Mouse (Mus musculus) yolk sac, embryonic 10.5 days (tissue): ENCODE measurements around the gene Scmh1.
A peak's percentile ranks its signal among the peaks of the same experiment; 100 is the strongest.

Source experiments
- DNase-seq: peaks from one replicate; pipeline ENCODE4 v3.0.0-alpha.2; 2017; ENCODE audit warnings: low spot score

Gene Scmh1

DNA sequence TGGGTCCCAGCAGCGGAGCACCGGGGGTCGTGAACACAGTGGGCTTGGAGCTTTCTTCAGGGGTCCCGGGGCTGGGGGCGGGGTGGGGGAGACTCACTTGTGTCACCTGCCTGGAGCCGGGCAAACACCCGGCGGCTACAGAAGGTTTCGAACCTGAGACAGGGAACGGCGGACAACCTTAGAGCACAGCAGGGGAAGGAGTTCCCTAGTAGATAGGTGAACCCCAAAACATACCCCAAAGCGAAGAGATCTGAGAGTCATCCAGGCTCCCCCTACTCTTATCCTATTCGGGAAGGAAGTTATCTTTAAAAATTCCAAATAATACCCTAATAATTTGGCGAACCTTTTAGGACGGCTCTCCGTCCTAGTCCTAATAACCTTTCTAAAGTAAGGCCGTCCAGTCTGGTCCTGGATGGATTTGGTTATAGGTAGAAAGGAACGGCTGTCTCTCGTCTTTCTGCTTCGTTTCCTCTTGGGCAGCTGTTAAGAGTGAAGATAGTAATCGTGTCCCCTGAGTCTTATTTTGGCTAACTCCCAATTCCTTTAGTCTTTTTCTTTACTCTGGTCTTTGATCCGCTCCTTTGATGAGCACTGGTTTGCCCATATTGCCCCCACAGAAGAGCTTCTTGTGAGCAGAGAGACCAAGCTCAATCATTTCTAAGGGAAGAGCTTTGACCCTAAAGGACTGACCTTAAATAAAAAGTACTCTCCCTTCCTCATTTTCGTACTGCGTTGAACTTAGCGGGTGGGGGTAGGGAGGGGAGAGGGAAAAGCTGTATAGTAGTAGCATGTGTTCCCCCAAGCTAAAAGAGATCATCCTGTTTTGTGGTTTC lies 941 bp downstream of the Scmh1 start:
- no peak for DNase-seq

DNA sequence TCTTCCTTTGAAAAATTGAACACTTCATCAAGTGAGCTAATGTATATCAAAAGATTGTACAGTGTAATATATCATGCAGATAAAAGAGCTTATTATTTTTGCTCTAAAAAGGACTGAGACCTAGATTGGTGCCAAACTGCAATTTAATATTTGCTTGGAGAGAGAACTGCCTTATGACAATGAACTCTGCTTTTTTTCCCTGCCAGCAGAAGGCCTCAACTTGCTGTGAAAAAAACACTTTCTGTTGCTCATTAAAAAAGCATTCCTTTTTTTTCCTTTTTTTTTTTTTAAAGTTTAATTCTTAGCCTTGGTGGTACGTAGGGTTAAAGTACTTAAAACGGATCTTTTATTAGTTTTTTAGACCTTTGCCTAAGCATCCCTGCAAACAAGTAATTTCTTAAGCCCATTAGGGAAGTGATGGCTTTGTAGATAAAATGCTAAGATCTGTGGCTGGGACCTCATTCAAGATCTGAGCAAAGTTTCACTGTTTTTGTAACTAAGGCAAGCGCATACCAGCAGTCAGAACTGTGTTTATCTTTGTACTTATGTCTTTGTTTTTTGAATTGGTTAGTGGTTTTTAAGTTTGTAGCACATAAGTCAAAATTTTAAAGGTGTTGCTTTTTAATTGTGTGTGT lies 1.7 kb downstream of the Scmh1 start:
- no peak for DNase-seq

DNA sequence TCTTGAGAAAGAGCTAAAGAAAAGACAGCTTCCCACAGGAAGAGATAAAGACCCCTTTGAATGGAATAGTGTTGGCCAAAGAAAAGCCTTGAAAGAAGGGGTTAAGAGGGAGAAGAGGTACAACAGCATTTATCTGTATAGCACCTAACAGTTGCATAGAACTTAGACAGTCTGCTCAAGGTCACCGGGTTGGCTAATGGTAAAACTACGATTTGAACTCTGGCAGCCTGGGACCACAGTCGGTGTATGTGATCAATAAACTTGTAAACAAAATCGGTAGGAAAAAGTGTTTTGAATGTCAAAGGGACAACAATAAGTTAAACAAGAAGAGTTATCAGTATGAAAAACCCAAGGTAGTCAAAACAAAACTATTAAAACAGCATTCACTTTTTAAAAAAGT lies 13.0 kb downstream of the Scmh1 start:
- no peak for DNase-seq

- DNase-seq, result no peak
Observed at GRCm38 (mm10) chr4:120420193-120420592, 15.1 kb downstream of the Scmh1 start.

GRCm38 (mm10) chr4:120420685-120421084 lies 15.6 kb downstream of the Scmh1 start:
- no peak for DNase-seq

DNA sequence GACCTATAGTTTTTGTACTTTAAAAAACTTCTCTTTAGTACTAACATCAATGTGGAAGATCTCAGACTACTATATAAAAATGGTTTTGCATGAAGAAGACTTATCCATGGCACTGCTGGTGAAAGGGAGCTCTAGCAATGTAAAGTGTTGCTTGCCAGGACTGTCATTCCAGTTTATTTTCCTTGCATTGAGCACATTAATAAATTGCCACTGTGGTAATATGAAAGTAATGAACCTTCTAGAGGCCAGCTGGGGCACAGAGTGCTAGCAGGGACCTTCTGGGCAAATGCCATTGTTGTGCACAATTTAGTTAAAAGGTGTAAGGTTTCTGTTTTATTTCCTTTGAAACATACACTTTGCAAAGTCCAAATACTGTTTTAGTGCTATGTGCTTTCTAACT lies 25.5 kb downstream of the Scmh1 start:
- DNase-seq, result no peak

DNA sequence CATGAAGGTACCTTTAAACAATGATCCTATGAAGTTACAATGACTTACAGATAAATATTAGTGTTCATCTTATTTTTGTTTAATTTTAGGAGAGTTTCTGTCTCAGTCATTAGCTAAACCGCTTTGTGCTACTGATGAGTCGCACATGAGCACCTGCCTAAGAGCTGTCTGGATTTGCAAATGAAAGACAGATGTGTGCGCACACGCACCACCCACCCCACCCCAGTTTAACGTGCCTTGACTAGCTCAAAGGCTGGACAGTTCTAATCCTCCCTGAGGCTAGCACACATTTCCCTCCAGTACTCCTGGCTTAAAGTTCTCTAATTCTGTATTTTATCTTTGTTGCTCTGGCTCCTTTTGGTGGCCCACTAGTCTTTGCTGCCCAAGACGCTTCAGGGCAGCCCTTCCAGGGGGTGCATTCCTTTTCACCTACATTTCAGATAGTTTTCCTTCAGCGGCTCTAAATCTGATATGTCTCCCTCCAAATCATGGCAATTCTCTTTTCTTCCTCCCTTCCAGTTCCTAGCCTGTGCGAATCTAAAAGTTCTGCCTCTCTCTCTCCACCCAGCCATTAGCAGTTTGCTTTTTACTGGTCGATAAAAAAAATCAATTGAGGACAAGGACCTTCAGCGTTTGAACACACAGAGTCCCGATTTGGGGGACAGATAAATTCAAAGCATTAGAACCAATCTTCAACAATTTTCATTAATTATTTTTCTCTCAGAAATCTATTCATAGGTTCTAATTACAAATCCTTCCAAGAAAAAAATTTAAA lies 27.7 kb downstream of the Scmh1 start:
- DNase-seq, result no peak

DNA sequence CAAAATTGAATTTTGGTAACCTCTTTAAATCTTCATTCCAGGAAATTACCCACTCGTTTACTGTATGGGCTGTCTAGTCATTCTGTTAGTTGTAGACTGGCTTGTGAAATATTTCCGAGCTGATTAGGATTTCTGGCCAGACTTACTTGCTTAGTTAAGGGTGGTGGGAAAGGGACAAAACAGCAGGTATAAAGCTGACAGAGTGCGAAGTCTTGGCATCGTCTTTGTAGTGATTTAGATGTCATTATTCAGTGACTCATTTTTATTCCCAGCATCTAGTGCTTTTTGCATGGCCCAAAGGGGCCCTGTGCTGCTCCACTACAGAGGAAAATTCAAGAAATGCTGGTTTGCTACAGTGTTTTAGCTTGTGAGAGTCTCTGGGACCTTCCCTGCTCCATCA lies 56.7 kb downstream of the Scmh1 start:
- no peak for DNase-seq

GRCm38 (mm10) chr4:120472946-120473345 lies 67.9 kb downstream of the Scmh1 start:
- DNase-seq, result no peak

DNA sequence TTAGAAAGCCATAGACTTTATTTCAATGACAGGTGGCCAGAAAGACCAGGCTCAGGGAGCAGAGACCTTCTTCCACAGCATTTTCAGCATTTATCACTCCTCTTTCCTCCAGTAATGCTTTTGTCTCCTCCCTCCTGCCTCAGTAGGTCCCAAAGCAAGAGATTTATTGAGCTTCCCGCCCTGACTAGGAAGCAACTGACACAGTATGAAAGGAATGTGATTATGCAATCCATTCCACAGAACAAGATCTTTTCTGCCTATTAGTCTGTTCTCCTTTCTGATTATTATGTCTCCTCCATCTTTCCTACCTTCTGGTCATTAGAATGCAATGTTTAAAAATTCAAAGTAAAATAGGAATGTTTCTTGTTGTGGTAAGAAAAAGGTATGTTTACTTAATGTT lies 82.6 kb downstream of the Scmh1 start:
- peak; percentile 6 for DNase-seq

DNA sequence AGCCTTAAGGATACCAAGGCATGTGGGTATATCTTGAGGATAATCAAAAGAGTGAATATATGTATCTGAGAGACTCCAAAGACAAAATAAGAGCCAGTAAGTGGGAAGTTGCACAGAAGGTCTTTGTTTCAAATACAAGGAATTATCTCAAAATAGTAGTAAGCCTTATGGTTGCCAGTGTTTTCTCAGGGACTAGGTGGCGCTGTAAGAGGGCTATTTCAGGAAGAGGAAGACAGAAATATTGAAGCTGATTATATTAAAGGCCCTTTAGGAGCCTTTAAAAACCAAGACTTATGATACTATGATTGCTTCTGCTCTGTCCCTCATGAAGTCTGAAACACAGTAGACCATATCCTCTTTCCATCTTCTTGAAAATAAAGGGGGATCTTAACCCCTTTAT lies 101.9 kb downstream of the Scmh1 start:
- DNase-seq, result no peak

DNA sequence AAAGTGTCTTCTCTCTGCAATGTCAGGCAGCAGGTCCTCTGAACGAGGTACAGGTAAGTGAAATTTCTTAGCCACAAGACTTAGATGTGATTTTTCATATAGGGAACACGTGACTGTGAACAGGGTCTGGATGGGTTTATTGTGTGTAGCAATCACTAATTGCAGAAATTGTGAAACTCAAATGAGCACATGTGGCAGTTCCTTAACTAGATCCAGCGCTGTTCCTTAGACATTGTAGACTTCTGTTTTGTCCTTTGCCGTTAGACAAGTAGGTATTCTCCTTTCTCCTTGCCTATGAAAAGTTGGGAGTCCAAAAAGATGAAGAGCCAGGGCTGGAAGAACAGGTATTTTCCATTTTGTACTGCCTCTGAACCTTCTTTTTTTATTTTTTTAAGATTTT lies 106.1 kb downstream of the Scmh1 start:
- no peak for DNase-seq

GRCm38 (mm10) chr4:120514366-120514765 lies 109.3 kb downstream of the Scmh1 start:
- no peak for DNase-seq

GRCm38 (mm10) chr4:120516491-120516890 lies 111.4 kb downstream of the Scmh1 start:
- no peak for DNase-seq

- no peak for DNase-seq
Observed at GRCm38 (mm10) chr4:120516907-120517306, 111.8 kb downstream of the Scmh1 start.

- no peak for DNase-seq
Observed at GRCm38 (mm10) chr4:120517335-120517734, 112.3 kb downstream of the Scmh1 start.

DNA sequence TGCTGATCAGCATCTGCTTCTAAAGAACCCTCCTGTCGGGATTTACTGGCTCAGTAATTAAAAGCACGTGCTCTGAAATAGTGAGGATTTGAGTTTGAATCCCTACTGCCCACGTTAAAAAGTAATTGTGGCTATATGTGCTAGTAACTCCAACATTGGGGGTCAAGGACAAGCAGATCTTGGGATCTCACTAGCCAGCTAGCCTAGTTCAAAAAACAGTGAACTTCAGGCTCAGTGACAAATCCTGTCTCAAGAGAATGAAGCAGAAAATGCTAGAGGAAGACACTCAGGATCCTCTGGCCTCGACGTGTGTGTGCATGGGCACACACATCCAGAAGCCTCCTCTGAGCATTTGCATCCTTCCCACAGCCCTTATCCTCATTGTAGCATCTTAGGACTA lies 116.7 kb downstream of the Scmh1 start:
- DNase-seq, result no peak

DNA sequence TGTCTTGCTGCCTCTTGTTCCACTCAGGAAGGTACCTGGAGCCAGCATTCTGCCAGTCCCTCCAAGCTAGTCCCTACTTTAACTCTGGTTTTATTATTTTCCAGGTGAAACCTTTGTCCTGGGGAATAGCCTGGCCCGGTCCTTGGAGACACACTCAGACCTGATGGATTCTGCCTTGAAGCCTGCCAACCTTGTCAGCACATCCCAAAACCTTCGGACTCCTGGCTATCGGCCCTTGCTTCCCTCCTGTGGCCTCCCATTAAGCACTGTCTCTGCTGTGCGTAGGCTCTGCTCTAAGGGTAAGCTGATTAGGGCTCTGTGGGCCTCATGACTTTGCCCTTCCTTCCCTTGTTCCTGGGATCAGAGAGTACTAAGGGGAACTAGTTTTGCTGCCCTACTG lies 117.3 kb downstream of the Scmh1 start:
- no peak for DNase-seq

- DNase-seq, result no peak
Observed at GRCm38 (mm10) chr4:120523092-120523491, 118.0 kb downstream of the Scmh1 start.

DNA sequence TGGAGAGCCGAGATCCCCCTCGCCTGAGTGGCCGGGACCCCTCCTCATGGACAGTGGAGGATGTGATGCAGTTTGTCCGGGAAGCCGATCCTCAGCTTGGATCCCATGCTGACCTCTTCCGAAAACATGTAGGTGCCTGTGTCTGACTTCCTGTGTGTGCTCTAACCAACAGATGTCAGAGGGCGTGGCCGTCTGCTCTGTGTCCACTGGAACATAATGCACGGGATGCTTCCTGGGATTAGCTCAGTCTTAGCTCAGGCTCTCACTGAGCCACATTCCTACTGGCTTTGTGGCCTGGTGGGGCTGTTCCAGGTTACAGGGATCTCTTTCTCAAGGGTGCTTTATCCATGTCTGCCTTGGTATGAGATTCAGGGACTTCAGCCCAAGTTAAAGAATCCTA lies 123.1 kb downstream of the Scmh1 start:
- DNase-seq, result no peak

GRCm38 (mm10) chr4:120531986-120532385 lies 126.9 kb downstream of the Scmh1 start, which contains the start of gene Slfnl1:
Gene Slfnl1 (plus strand): TSS chr4:120532231.
- DNase-seq, result no peak

DNA sequence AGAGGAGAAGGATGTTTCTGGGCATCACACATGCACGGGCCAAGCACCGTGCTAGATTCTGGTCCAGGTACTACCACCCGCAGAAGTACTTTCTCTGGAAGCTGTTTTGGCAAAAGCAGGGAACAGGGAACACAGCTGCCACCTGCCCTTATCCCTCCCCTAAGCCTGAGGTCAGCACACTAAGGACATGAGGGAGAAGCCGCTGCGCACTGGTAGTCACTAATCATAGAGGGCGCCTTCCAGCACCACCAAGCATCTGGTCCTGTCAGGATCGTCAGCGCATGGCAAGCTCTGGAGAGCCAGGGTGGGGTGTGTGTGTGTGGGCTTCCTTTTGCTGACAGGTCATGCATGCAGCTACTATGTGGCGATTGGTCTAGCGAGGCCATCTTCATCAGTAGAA lies 133.6 kb downstream of the Scmh1 start:
- no peak for DNase-seq

DNA sequence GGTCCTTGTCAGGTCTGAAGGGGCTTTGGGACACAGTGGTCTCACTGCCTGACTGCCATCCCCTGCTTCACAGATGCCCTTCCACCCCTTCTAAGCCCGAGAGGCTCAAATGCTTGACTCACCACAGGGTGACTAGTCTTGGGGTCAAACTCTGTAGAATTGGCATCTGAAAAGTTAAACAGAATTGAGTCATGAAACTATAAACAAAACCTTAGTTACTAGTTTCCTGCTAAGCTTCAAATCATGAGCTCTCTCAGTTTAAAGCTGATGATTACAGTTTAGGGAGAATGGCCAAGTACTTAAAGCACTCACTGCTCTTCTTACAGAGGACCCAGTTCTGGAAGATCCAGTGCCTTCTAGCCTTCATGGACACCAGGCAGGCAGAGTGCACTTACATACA lies 139.8 kb downstream of the Scmh1 start:
- DNase-seq, result no peak
